Comparison of ENCODE assay signal across 18 mouse cellular contexts in genomic region chr8:12234039-12234438, GRCm38 (mm10). TPM values are rescaled to one million over a fixed set of nuclear protein-coding genes. Genes with fewer than 3 reads are reported as not detected.
DNase-seq lines count a peak whose midpoint lies in the region; ATAC-seq lines count a peak whose summit lies in the region.
"Had no signal": no experiment of that assay in that cellular context is flagged by ENCODE, and none has a peak within 500 bp of the region (broad histone marks: within the 10 kb centered on the region; RNA-seq: fewer than 3 reads in every experiment).

No protein-coding gene starts in this region.

- no peak overlapping the region for H3K4me2 ChIP-seq in midbrain, embryonic 15.5 days
- no peak overlapping the region for H3K4me2 ChIP-seq in hindbrain, embryonic 11.5 days (replicated peaks; ENCODE audit: low read depth, low read length)
- H3K4me2 ChIP-seq: heart, embryonic 13.5 days; limb, embryonic 15.5 days; lung, embryonic 14.5 days; neural tube, embryonic 13.5 days had no signal

- peaks cover 16% of the 10 kb centered on the region for H3K4me1 ChIP-seq in midbrain, embryonic 10.5 days
- H3K4me1 ChIP-seq in midbrain, embryonic 15.5 days, result peaks cover 7% of the 10 kb centered on the region
- H3K4me1 ChIP-seq in hindbrain, embryonic 11.5 days (replicated peaks; ENCODE audit: control insufficient read depth, insufficient read depth, low read length), result no peaks in the 10 kb centered on the region

- peak overlapping the region; percentile 68 for H3K27ac ChIP-seq in midbrain, embryonic 10.5 days (replicated peaks)
- no peak overlapping the region for H3K27ac ChIP-seq in midbrain, embryonic 15.5 days
- H3K27ac ChIP-seq in hindbrain, embryonic 11.5 days (ENCODE audit: low read depth, low read length), result no peak overlapping the region
- H3K27ac ChIP-seq: heart, embryonic 13.5 days; limb, embryonic 15.5 days; neural tube, embryonic 13.5 days had no signal

- ATAC-seq in midbrain, embryonic 15.5 days (replicated peaks), result no peak
- ATAC-seq in hindbrain, embryonic 11.5 days (ENCODE audit: low FRiP score), result no peak

- no peaks in the 10 kb centered on the region for H3K9me3 ChIP-seq in midbrain, embryonic 10.5 days (replicated peaks)
- H3K9me3 ChIP-seq in midbrain, embryonic 15.5 days, result no peaks in the 10 kb centered on the region
- no peaks in the 10 kb centered on the region for H3K9me3 ChIP-seq in hindbrain, embryonic 11.5 days (ENCODE audit: control insufficient read depth, low read length)
- H3K9me3 ChIP-seq: G1E; heart, embryonic 13.5 days; limb, embryonic 15.5 days; neural tube, embryonic 13.5 days had no signal

- H3K36me3 ChIP-seq in midbrain, embryonic 10.5 days, result no peaks in the 10 kb centered on the region
- H3K36me3 ChIP-seq in midbrain, embryonic 15.5 days (replicated peaks), result no peaks in the 10 kb centered on the region
- H3K36me3 ChIP-seq in hindbrain, embryonic 11.5 days (ENCODE audit: control insufficient read depth, insufficient read depth, low read length), result no peaks in the 10 kb centered on the region
- H3K36me3 ChIP-seq: G1E; heart, embryonic 13.5 days; limb, embryonic 15.5 days; neural tube, embryonic 13.5 days had no signal

- 22% methylated on average over 11 of the region's 11 CpGs for WGBS in midbrain, embryonic 10.5 days
- 22% methylated on average over 11 of the region's 11 CpGs for WGBS in midbrain, embryonic 15.5 days
- 27% methylated on average over 11 of the region's 11 CpGs for WGBS in hindbrain, embryonic 11.5 days

- no peak for DNase-seq in midbrain, embryonic 10.5 days (ENCODE audit: low spot score)
- peak; percentile 19 for DNase-seq in embryo, embryonic 9.5 days (ENCODE audit: extremely low spot score)
- peak; percentile 27 for DNase-seq in hindbrain, embryonic 11.5 days (ENCODE audit: low spot score)
- DNase-seq in retina, embryonic 14.5 days (ENCODE audit: low spot score), result peak; percentile 58
- no peak for DNase-seq in cerebellum, postnatal 4 days (ENCODE audit: low spot score in 2 of 2)
- DNase-seq in heart, adult 9 months (ENCODE audit: low spot score in 2 of 2), result no peak
- no peak for DNase-seq in cerebellum, adult 11 months
- DNase-seq: cerebellum, adult 9-11 months; gastrocnemius, postnatal 25 days; kidney, postnatal 10 days; lung, embryonic 14.5 days; thymus, adult 18-20 months had no signal

- H3K4me3 ChIP-seq in midbrain, embryonic 10.5 days, result no peak overlapping the region
- H3K4me3 ChIP-seq in midbrain, embryonic 15.5 days, result no peak overlapping the region
- H3K4me3 ChIP-seq in hindbrain, embryonic 11.5 days (ENCODE audit: low read depth, low read length), result no peak overlapping the region
- H3K4me3 ChIP-seq: heart, embryonic 13.5 days; limb, embryonic 15.5 days; neural tube, embryonic 13.5 days had no signal

- H3K9ac ChIP-seq in midbrain, embryonic 15.5 days, result no peak overlapping the region
- H3K9ac ChIP-seq in hindbrain, embryonic 11.5 days (ENCODE audit: low read depth, low read length), result no peak overlapping the region
- H3K9ac ChIP-seq: heart, embryonic 13.5 days; limb, embryonic 15.5 days; lung, embryonic 14.5 days; neural tube, embryonic 13.5 days had no signal

- peaks cover 39% of the 10 kb centered on the region for H3K27me3 ChIP-seq in midbrain, embryonic 10.5 days (ENCODE audit: low read depth, poor library complexity, severe bottlenecking)
- H3K27me3 ChIP-seq in midbrain, embryonic 15.5 days (replicated peaks), result 0 out of 2 replicates have a peak, but pooled peaks cover 3% of the 10 kb centered on the region
- no peaks in the 10 kb centered on the region for H3K27me3 ChIP-seq in hindbrain, embryonic 11.5 days (ENCODE audit: control insufficient read depth, insufficient read depth, low read length)
- H3K27me3 ChIP-seq: limb, embryonic 15.5 days had no signal

RNA-seq across cellular contexts. Expression of gene A230072I06Rik, which starts 44.6 kb away (rescaled TPM):
- not detected in 2 replicates for polyA plus RNA-seq in midbrain, embryonic 10.5 days (2016; fragmentation: Nextera tagmentation; extraction: Ambion mirVana)
- 0.09 and 0.15 TPM in 2 replicates for polyA plus RNA-seq in midbrain, embryonic 15.5 days (2015; fragmentation: Nextera tagmentation; extraction: Ambion mirVana)
- polyA plus RNA-seq in hindbrain, embryonic 11.5 days (2014; fragmentation: Nextera tagmentation; extraction: Ambion mirVana), result not detected in 2 replicates
- polyA plus RNA-seq: G1E; heart, embryonic 13.5 days; intestine, embryonic 14.5 days; limb, embryonic 15.5 days; lung, embryonic 14.5 days; neural tube, embryonic 13.5 days had no signal

Comparison
In these comparisons a context has a peak if more than half of its experiments do, and no peak if none do; other contexts are left out.
1. DNase-seq: peak in embryo, embryonic 9.5 days (single experiment), hindbrain, embryonic 11.5 days (single experiment) and retina, embryonic 14.5 days (single experiment); none in midbrain, embryonic 10.5 days (single experiment), cerebellum, postnatal 4 days (0 of 2), heart, adult 9 months (0 of 2) and cerebellum, adult 11 months (single experiment).